Mouse (Mus musculus) ES-Bruce4 (cell line): ENCODE measurements at regions not wholly inside any gene's neighbourhood (a gene's known extent, or its start where the extent isn't known, plus 50 kb on each side); places are given as distances from the start of the nearest gene placed in this dataset.

Experiments used
- H3K27ac ChIP-seq: 2 replicates; pipeline ENCODE4 v1.5.1; 2012; ENCODE audit warnings: low read length, inconsistent platforms; ENCODE audit not compliant: insufficient read depth
- H3K27me3 ChIP-seq: 2 replicates; pipeline ENCODE4 v1.6.1; 2012; ENCODE audit warnings: mild to moderate bottlenecking, low read length, inconsistent platforms; ENCODE audit not compliant: control insufficient read depth, poor library complexity, insufficient read depth, severe bottlenecking
- H3K36me3 ChIP-seq: 2 replicates; pipeline ENCODE4 v1.6.1; 2012; ENCODE audit warnings: inconsistent platforms, mild to moderate bottlenecking, low read length, moderate library complexity; ENCODE audit not compliant: control insufficient read depth, poor library complexity, insufficient read depth, severe bottlenecking
- H3K4me1 ChIP-seq: one replicate; pipeline ENCODE4 v1.8.1; 2011; ENCODE audit warnings: low read length; ENCODE audit not compliant: control insufficient read depth, insufficient read depth
- H3K4me3 ChIP-seq: 2 replicates; pipeline ENCODE4 v1.5.1; 2011; ENCODE audit warnings: low read depth, mild to moderate bottlenecking, low read length
- H3K9ac ChIP-seq: 2 replicates; pipeline ENCODE4 v1.6.1; 2012; ENCODE audit warnings: low read depth, mild to moderate bottlenecking, inconsistent platforms; ENCODE audit not compliant: poor library complexity, severe bottlenecking
- H3K9me3 ChIP-seq: replicated peaks from 2 replicates; pipeline ENCODE4 v1.6.1; 2012; ENCODE audit warnings: mild to moderate bottlenecking, low read length, inconsistent platforms; ENCODE audit not compliant: control insufficient read depth, poor library complexity, insufficient read depth, severe bottlenecking
- CTCF ChIP-seq: IDR thresholded peaks from one replicate; pipeline ENCODE4 v1.8.1; 2011; ENCODE audit warnings: low read depth, low read length
- EP300 ChIP-seq: IDR thresholded peaks from 2 replicates; pipeline ENCODE4 v1.6.1; 2011; ENCODE audit warnings: low read depth, low read length; ENCODE audit not compliant: insufficient read depth
- POLR2A ChIP-seq: IDR thresholded peaks from one replicate; pipeline ENCODE4 v1.8.1; 2011; ENCODE audit warnings: low read length; ENCODE audit not compliant: insufficient read depth

- Histone ChIP-seq H3K4me3 (no peak overlapping the region), H3K9ac (no peak overlapping the region), H3K27ac (no peak overlapping the region), H3K4me1 (no peaks in the 10 kb centered on the region), H3K9me3 (no peaks in the 10 kb centered on the region), H3K27me3 (no peaks in the 10 kb centered on the region), H3K36me3 (no peaks in the 10 kb centered on the region)
- TF ChIP-seq CTCF (no peak), POLR2A (no peak), EP300 (no peak)
Observed at GRCm38 (mm10) chr10:60926632-60927031, 95.3 kb upstream of the Unc5b start.

DNA sequence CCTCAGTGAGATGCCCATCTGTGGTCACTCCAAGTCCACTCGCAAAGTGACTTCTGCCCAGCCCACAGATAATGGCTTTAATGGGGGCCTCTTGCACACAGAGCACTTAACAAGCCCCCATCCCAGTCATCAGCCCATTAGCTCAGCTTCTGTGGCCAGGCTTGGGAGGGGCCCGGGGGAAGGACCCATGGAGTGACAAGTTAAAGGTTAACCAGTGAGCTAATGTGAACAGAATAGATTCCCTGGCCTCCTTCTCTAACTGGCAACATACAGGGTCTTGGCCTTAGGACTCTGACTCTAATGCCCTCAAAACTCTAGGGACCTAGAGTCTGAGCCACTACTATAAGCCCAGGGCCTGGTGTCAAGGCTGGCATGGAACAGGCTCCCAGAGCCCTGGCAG is 94.3 kb upstream of the Unc5b start:
- no peak overlapping the region for H3K4me3 ChIP-seq
- no peak overlapping the region for H3K9ac ChIP-seq
- H3K27ac ChIP-seq: no peak overlapping the region
- H3K27me3 ChIP-seq: no peaks in the 10 kb centered on the region
- TF ChIP-seq POLR2A: no peak
- no peak for TF ChIP-seq EP300
- TF ChIP-seq CTCF: no peak
- no peaks in the 10 kb centered on the region for H3K4me1 ChIP-seq
- H3K36me3 ChIP-seq: no peaks in the 10 kb centered on the region
- H3K9me3 ChIP-seq: no peaks in the 10 kb centered on the region

GRCm38 (mm10) chr10:60925198-60925597 is 93.8 kb upstream of the Unc5b start:
- Histone ChIP-seq H3K4me1 (no peaks in the 10 kb centered on the region), H3K9me3 (no peaks in the 10 kb centered on the region), H3K9ac (no peak overlapping the region), H3K27ac (no peak overlapping the region), H3K36me3 (no peaks in the 10 kb centered on the region), H3K4me3 (no peak overlapping the region), H3K27me3 (no peaks in the 10 kb centered on the region)
- TF ChIP-seq CTCF (no peak), POLR2A (no peak), EP300 (no peak)

DNA sequence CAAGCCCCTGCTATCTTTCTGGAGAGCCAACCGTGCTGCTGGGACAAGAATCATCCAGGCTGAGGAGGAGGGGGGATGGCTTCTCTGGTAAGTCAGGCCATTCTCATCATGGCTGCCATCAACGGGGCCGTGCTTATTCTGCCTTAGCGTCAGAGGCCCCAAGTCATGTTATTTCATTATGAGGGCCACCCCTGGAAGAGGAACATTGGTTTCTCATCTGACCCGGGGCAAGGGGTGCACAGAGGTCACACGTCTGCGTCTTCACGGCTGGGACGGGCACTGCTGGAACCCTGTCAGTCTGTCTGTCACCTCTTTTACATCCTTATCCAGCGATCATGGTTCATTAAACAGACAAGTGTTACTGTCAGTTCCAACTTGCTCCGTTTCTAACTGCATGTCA is 92.4 kb upstream of the Unc5b start:
- Histone ChIP-seq H3K4me3 (no peak overlapping the region), H3K9ac (no peak overlapping the region), H3K36me3 (no peaks in the 10 kb centered on the region), H3K27me3 (no peaks in the 10 kb centered on the region), H3K27ac (no peak overlapping the region), H3K4me1 (no peaks in the 10 kb centered on the region), H3K9me3 (no peaks in the 10 kb centered on the region)
- TF ChIP-seq POLR2A: no peak
- no peak for TF ChIP-seq EP300
- TF ChIP-seq CTCF: no peak

DNA sequence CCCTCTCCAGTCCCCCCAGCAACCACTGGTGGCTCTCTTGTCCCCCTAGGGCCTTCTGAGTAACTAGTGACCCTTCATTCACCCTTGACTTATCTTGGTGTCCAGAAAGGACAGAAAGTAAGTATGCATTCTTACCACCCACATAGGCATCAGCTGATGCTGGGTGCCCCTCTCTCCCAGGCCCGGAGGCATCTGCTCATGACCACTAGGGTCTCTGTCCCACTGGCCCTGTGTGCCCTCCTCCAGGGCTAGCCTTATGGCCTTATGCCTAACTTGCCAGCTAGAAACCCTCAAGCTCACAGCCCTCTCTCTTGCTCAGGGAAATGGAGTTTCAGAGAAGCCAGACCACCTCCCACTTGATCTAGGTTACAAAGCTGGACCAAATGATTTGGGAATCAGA is 89.2 kb upstream of the Unc5b start:
- Histone ChIP-seq H3K9me3 (no peaks in the 10 kb centered on the region), H3K4me3 (no peak overlapping the region), H3K9ac (no peak overlapping the region), H3K36me3 (no peaks in the 10 kb centered on the region), H3K27me3 (no peaks in the 10 kb centered on the region), H3K27ac (no peak overlapping the region), H3K4me1 (no peaks in the 10 kb centered on the region)
- TF ChIP-seq EP300: no peak
- TF ChIP-seq CTCF: no peak
- TF ChIP-seq POLR2A: no peak

GRCm38 (mm10) chr10:60918020-60918419 is 86.6 kb upstream of the Unc5b start:
- TF ChIP-seq POLR2A (no peak), EP300 (no peak), CTCF (no peak)
- no peaks in the 10 kb centered on the region for H3K36me3 ChIP-seq
- H3K9ac ChIP-seq: no peak overlapping the region
- H3K27ac ChIP-seq: no peak overlapping the region
- H3K4me1 ChIP-seq: no peaks in the 10 kb centered on the region
- no peaks in the 10 kb centered on the region for H3K9me3 ChIP-seq
- H3K27me3 ChIP-seq: no peaks in the 10 kb centered on the region
- no peak overlapping the region for H3K4me3 ChIP-seq
